Mouse (Mus musculus) heart, embryonic 14.5 days (tissue): ENCODE results near the gene Relt. TPM values are rescaled to one million over a fixed set of nuclear protein-coding genes. Genes with fewer than 3 reads are reported as not detected.

Experiments used
- ATAC-seq: fragments of 200-750 bp; cut with Nextera tagmentation; 2 replicates; pipeline ENCODE4 v1.8.0; 2017; ENCODE audit warnings: low read depth, moderate TSS enrichment; ENCODE audit not compliant: insufficient number of reproducible peaks, insufficient read depth, low FRiP score
- H3K27ac ChIP-seq, 2 experiments: fragments of 200-500 bp in 1 of 2; fragments of 300-500 bp in 1 of 2; sonication (generic) in 1 of 2; replicated peaks in 1 of 2; 2 replicates each; pipeline ENCODE4 v1.5.1; 2012 to 2014; ENCODE audit warnings: low read depth in 2 of 2, low read length in 2 of 2, control low read depth in 1 of 2, mild to moderate bottlenecking in 1 of 2, mixed read lengths in 1 of 2; ENCODE audit not compliant: control insufficient read depth in 1 of 2, insufficient read depth in 1 of 2
- H3K27me3 ChIP-seq: fragments of 300-500 bp; sonication (generic); 2 replicates; pipeline ENCODE4 v1.6.1; 2014; ENCODE audit warnings: mild to moderate bottlenecking, low read length, control low read depth; ENCODE audit not compliant: control insufficient read depth, insufficient read depth
- H3K36me3 ChIP-seq: fragments of 300-500 bp; sonication (generic); 2 replicates; pipeline ENCODE4 v1.6.1; 2014; ENCODE audit warnings: mild to moderate bottlenecking, control low read depth, low read length, mixed read lengths; ENCODE audit not compliant: control insufficient read depth, insufficient read depth
- H3K4me1 ChIP-seq, 2 experiments: fragments of 200-500 bp in 1 of 2; fragments of 300-500 bp in 1 of 2; sonication (generic) in 1 of 2; 2 replicates each; pipeline ENCODE4 v1.6.1; 2012 to 2014; ENCODE audit warnings: low read length in 2 of 2, control low read depth in 1 of 2, mixed read lengths in 1 of 2; ENCODE audit not compliant: control insufficient read depth in 2 of 2, insufficient read depth in 2 of 2
- H3K4me2 ChIP-seq: fragments of 300-500 bp; sonication (generic); 2 replicates; pipeline ENCODE4 v1.6.1; 2014; ENCODE audit warnings: mild to moderate bottlenecking, low read length
- H3K4me3 ChIP-seq, 2 experiments: fragments of 200-500 bp in 1 of 2; fragments of 300-500 bp in 1 of 2; sonication (generic) in 1 of 2; 2 replicates each; pipeline ENCODE4 v1.5.1; 2012 to 2014; ENCODE audit warnings: low read length in 2 of 2, mild to moderate bottlenecking in 2 of 2, control low read depth in 1 of 2, low read depth in 1 of 2, moderate library complexity in 1 of 2; ENCODE audit not compliant: control insufficient read depth in 1 of 2, insufficient read depth in 1 of 2
- H3K9ac ChIP-seq: fragments of 300-500 bp; sonication (generic); 2 replicates; pipeline ENCODE4 v1.6.1; 2014; ENCODE audit warnings: mild to moderate bottlenecking, low read length
- H3K9me3 ChIP-seq: fragments of 300-500 bp; sonication (generic); 2 replicates; pipeline ENCODE4 v1.6.1; 2016; ENCODE audit warnings: low read length, control low read depth; ENCODE audit not compliant: control insufficient read depth
- WGBS: fragments of 180-500 bp; shearing (Covaris S2); extraction: QIAGEN DNeasy Blood & Tissue Kit; methylation state at CpG from one replicate; pipeline ENCODE4 v1.1.7; 2014; 5-methylcytosine and 5-hydroxymethylcytosine counted together
- polyA plus RNA-seq: library from polyadenylated mRNA; unstranded; fragments of >200 nt; fragmentation: Nextera tagmentation; extraction: Ambion mirVana; gene quantifications from 2 replicates; pipeline ENCODE4 v1.2.1, GENCODE M21; 2014

Gene Relt
- polyA plus RNA-seq, 1 experiment from 2014 or later = 1.2 TPM

DNA sequence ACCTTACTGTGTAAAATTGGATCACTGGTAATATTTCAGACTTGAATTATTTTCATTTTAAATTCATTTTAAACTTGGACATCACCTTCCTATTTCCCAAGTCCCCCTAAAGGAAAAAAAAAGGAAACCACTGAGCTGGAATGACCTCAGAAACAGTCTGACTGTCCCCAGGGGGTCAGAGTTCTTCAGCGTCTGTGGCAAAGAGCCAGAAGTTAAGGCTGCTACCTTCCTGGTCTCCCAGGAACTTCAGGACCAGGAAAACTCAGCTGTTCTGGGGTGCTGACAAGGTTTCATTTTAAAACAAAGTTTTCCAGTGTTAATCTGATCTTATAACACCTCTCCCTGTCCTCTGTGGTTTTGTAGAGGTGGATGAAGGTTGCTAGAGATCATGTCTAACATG lies 25.5 kb downstream of the Relt start:
- ATAC-seq = no peak
- H3K4me1 ChIP-seq = peaks cover 6 to 18% of the 10 kb centered on the region in 2 experiments
- no peak overlapping the region for H3K4me3 ChIP-seq
- peaks cover 52% of the 10 kb centered on the region for H3K36me3 ChIP-seq
- H3K27me3 ChIP-seq = no peaks in the 10 kb centered on the region
- H3K4me2 ChIP-seq = no peak overlapping the region
- no peak overlapping the region for H3K9ac ChIP-seq
- WGBS = 50% methylated on average over 1 of the region's 1 CpGs
- no peaks in the 10 kb centered on the region for H3K9me3 ChIP-seq
- H3K27ac ChIP-seq = no peak overlapping the region

DNA sequence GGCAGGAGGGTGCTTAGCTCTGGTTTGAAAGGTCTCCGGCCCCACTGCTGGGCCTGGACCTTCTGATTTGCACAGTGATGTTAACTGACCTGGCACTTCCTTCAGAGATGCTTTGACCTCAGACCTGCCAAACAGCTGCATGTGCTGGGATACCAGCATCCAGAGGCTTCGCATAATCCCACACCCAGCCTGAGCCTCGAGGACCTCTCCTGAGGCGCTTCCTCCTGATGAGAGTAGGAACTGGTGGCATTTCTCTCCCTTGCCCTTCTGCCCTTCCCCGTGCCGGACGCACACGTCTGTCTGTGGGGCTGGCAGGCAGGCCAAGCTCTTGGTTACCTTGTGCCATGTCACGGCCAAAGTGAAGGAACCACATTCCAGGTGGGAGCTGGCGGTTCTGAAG lies 26.6 kb downstream of the Relt start:
- peaks cover 53% of the 10 kb centered on the region for H3K36me3 ChIP-seq
- H3K4me2 ChIP-seq = no peak overlapping the region
- WGBS = 90% methylated on average over 10 of the region's 10 CpGs
- H3K9ac ChIP-seq = no peak overlapping the region
- no peaks in the 10 kb centered on the region for H3K27me3 ChIP-seq
- ATAC-seq = no peak
- H3K4me3 ChIP-seq = no peak overlapping the region
- H3K27ac ChIP-seq = no peak overlapping the region
- peaks cover 6 to 18% of the 10 kb centered on the region in 2 experiments for H3K4me1 ChIP-seq
- H3K9me3 ChIP-seq = no peaks in the 10 kb centered on the region

DNA sequence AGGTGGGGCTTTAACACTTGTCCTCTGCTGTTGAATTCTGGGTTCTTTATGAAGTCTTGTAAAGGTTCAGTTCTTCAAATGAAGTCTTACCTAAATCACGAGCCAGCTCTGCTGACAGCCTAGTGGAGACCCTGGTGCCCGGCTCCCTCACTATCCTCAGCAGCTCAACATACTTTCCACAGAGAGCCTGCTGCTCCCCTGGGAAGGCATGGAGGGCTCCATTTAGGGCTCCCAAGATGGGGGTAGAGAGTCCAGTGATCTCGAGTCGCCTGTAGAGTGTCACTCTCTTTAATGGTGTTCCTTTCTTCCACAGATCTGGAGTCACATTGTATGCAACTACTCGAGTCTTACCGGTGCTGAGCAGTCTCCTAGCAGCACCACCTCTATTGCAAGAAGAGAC lies 27.5 kb downstream of the Relt start:
- no peak for ATAC-seq
- H3K4me1 ChIP-seq = peaks cover 6 to 18% of the 10 kb centered on the region in 2 experiments
- no peak overlapping the region for H3K4me2 ChIP-seq
- 84% methylated on average over 6 of the region's 6 CpGs for WGBS
- H3K27me3 ChIP-seq = no peaks in the 10 kb centered on the region
- H3K36me3 ChIP-seq = peaks cover 62% of the 10 kb centered on the region
- no peak overlapping the region for H3K4me3 ChIP-seq
- no peak overlapping the region for H3K27ac ChIP-seq
- no peaks in the 10 kb centered on the region for H3K9me3 ChIP-seq
- no peak overlapping the region for H3K9ac ChIP-seq

DNA sequence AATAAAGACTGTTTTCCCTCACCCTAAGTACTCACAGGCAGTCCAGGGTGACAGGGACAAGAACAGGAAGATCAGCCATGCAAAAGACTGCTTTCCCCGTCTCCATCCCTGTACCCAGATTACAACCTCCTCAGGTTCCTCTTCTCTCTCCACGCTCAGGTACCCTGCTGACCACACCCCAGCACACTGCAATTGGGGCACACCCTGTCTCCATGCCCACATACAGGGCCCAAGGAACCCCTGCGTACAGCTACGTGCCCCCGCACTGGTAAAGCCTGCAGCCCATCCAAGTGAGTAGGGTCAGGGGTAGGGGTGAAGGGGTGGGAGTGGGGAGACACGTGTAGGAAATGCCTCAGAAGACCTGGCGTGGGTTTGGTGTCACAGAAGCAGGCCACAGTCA lies 28.1 kb downstream of the Relt start:
- Histone ChIP-seq H3K4me1 (peaks cover 6 to 16% of the 10 kb centered on the region in 2 experiments), H3K27me3 (no peaks in the 10 kb centered on the region), H3K4me3 (no peak overlapping the region), H3K9me3 (no peaks in the 10 kb centered on the region), H3K4me2 (no peak overlapping the region), H3K27ac (no peak overlapping the region), H3K9ac (no peak overlapping the region), H3K36me3 (peaks cover 62% of the 10 kb centered on the region)
- no peak for ATAC-seq
- WGBS = 95% methylated on average over 7 of the region's 7 CpGs

DNA sequence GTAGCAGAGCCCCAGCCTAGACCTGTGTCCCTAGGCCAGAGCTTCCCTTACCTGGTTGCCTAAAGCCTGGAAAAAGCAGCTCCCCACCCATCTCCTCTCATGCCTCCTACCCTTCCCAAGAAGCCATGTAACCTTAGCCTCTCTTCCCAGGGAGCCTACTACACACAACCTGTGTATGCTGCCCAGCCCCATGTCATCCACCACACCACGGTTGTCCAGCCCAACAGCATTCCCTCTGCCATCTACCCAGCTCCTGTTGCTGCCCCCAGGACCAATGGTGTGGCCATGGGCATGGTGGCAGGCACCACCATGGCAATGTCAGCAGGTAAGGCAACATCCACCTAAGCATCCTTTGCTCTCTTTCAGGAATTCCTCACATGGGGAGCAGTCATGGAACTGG lies 29.4 kb downstream of the Relt start:
- Histone ChIP-seq H3K4me1 (peaks cover 2 to 3% of the 10 kb centered on the region in 2 experiments), H3K9me3 (no peaks in the 10 kb centered on the region), H3K27ac (no peak overlapping the region), H3K27me3 (no peaks in the 10 kb centered on the region), H3K36me3 (peaks cover 62% of the 10 kb centered on the region), H3K4me2 (no peak overlapping the region), H3K4me3 (no peak overlapping the region), H3K9ac (no peak overlapping the region)
- no peak for ATAC-seq
- 80% methylated on average over 1 of the region's 1 CpGs for WGBS

DNA sequence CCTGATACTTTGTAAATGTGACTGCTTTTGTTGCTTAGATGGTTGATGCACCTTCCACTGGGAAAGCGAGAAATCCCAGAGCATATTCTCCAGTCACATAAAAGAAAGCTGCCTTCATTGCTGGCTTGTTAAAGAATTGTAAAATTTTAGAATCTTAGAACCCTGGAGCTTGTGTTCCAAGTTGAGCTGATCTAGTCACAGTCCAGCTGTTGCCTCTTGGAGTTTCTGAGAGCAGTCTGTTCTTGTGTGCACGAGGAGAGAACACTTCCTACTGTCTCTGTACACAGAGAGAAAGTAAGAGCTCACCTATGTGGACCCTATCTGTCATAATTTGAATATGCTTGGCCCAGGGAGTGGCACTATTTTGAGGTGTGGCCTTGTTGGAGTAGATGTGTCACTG lies 34.7 kb downstream of the Relt start:
- Histone ChIP-seq H3K9ac (no peak overlapping the region), H3K27me3 (no peaks in the 10 kb centered on the region), H3K36me3 (peaks cover 52% of the 10 kb centered on the region), H3K4me2 (no peak overlapping the region), H3K4me1 (no peaks in the 10 kb centered on the region), H3K27ac (no peak overlapping the region), H3K9me3 (no peaks in the 10 kb centered on the region), H3K4me3 (no peak overlapping the region)
- no peak for ATAC-seq
- WGBS = 80% methylated on average over 2 of the region's 2 CpGs

DNA sequence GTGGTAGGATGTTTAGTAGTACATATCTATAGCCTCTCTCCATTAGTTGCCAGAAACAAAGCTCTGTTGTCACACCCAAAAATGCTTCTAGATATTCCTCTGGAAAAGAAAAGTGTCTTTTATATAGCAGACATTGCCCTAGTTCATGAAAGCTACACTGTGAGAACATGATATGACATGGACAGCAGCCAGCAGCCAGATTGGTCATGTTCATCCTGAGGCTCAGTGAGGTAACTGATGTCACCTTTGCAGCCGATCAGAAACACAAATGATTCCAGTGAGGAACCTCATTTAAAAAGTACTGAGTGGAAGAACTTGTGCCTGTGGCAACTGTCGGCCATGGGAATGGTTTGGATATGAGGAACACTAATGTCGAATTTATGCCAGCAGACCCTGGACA lies 38.6 kb downstream of the Relt start:
- H3K4me1 ChIP-seq = no peaks in the 10 kb centered on the region
- no peak overlapping the region for H3K9ac ChIP-seq
- H3K27me3 ChIP-seq = no peaks in the 10 kb centered on the region
- H3K4me3 ChIP-seq = no peak overlapping the region
- 87% methylated on average over 3 of the region's 3 CpGs for WGBS
- no peak overlapping the region for H3K27ac ChIP-seq
- H3K9me3 ChIP-seq = no peaks in the 10 kb centered on the region
- ATAC-seq = no peak
- H3K4me2 ChIP-seq = no peak overlapping the region
- H3K36me3 ChIP-seq = peaks cover 29% of the 10 kb centered on the region

DNA sequence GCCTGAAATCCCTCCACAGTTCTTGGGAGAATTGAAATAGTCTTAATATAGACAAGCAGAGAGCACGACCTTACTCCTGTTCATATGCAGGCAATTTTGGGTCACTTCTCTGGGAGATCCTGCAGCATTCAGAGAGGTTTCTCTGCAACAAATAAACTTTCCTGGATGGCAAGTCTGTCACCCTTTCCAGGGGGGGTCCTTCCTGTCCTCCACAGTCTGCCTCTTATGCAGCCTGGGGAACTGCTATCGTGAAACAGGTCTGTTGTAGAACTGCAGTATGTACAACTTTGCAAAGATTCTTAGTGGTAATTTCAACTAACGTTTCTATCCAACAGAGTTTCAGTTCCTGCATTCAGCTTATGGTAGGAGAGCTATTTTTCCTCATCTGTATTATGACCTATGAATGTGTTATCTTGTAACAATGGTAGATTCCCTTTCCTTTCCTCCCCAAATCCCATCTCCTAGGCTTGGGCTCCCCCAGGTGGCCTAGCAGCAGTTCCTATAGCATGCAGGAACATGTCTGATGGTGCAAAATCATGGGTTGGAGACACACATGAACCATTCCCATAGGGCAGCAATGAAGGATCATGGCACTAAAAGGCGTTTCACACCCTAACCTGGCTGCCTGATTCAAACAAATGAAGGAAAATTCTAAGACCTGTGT lies 44.7 kb downstream of the Relt start:
- no peak for ATAC-seq
- Histone ChIP-seq H3K27me3 (no peaks in the 10 kb centered on the region), H3K4me3 (no peak overlapping the region), H3K4me2 (no peak overlapping the region), H3K9me3 (no peaks in the 10 kb centered on the region), H3K27ac (no peak overlapping the region), H3K4me1 (peaks cover 8 to 24% of the 10 kb centered on the region in 2 experiments), H3K9ac (no peak overlapping the region), H3K36me3 (0 out of 2 replicates have a peak, but pooled peaks cover 2% of the 10 kb centered on the region)
- WGBS = 87% methylated on average over 4 of the region's 4 CpGs
